Mouse (Mus musculus) limb, embryonic 14.5 days (tissue): ENCODE data around the gene Gm11562. TPM values are rescaled to one million over a fixed set of nuclear protein-coding genes. Genes with fewer than 3 reads are reported as not detected.
"Not testable (repeated sequence)": the region's sequence is repeated elsewhere in the genome, so short reads cannot be mapped to it uniquely, and the experiment has no call there.

Source experiments
- ATAC-seq: fragments of 200-750 bp; cut with Nextera tagmentation; 2 replicates; pipeline ENCODE4 v1.8.0; 2017; ENCODE audit warnings: low read depth, moderate number of reproducible peaks, moderate TSS enrichment; ENCODE audit not compliant: low FRiP score
- DNase-seq: peaks from one replicate; pipeline ENCODE4 v3.0.0-alpha.2; 2015; ENCODE audit warnings: low spot score
- H3K27ac ChIP-seq: fragments of 300-500 bp; sonication (generic); replicated peaks from 2 replicates; pipeline ENCODE4 v1.5.1; 2014; ENCODE audit warnings: low read depth, mild to moderate bottlenecking, low read length, moderate library complexity, mixed read lengths
- H3K27me3 ChIP-seq: fragments of 300-500 bp; sonication (generic); 2 replicates; pipeline ENCODE4 v1.6.1; 2014; ENCODE audit warnings: low read length, mixed read lengths; ENCODE audit not compliant: control insufficient read depth, insufficient read depth
- H3K36me3 ChIP-seq: fragments of 300-500 bp; sonication (generic); 2 replicates; pipeline ENCODE4 v1.6.1; 2014; ENCODE audit warnings: mild to moderate bottlenecking, low read length, moderate library complexity, mixed read lengths; ENCODE audit not compliant: control insufficient read depth, insufficient read depth
- H3K4me1 ChIP-seq: fragments of 300-500 bp; sonication (generic); 2 replicates; pipeline ENCODE4 v1.6.1; 2014; ENCODE audit warnings: antibody characterized with exemption, low read length, mixed read lengths; ENCODE audit not compliant: control insufficient read depth, insufficient read depth
- H3K4me2 ChIP-seq: fragments of 300-500 bp; sonication (generic); replicated peaks from 2 replicates; pipeline ENCODE4 v1.6.1; 2014; ENCODE audit warnings: low read depth, mild to moderate bottlenecking, low read length, moderate library complexity; ENCODE audit not compliant: severe bottlenecking
- H3K4me3 ChIP-seq: fragments of 300-500 bp; sonication (generic); replicated peaks from 2 replicates; pipeline ENCODE4 v1.5.1; 2014; ENCODE audit warnings: low read length
- H3K9ac ChIP-seq: fragments of 300-500 bp; sonication (generic); 2 replicates; pipeline ENCODE4 v1.6.1; 2014; ENCODE audit warnings: mild to moderate bottlenecking, low read depth, low read length, moderate library complexity; ENCODE audit not compliant: severe bottlenecking
- H3K9me3 ChIP-seq: fragments of 300-500 bp; sonication (generic); 2 replicates; pipeline ENCODE4 v1.6.1; 2016; ENCODE audit warnings: low read length; ENCODE audit not compliant: control insufficient read depth
- POLR2A ChIP-seq: fragments of 200-500 bp; IDR thresholded peaks from 2 replicates; pipeline ENCODE4 v1.8.0; 2012; ENCODE audit warnings: inconsistent platforms, mild to moderate bottlenecking, moderate library complexity, borderline replicate concordance; ENCODE audit not compliant: insufficient read depth, insufficient read length; ENCODE audit errors: extremely low read depth
- WGBS: fragments of 180-500 bp; shearing (Covaris S2); extraction: QIAGEN DNeasy Blood & Tissue Kit; methylation state at CpG from one replicate; pipeline ENCODE4 v1.1.7; 2014; 5-methylcytosine and 5-hydroxymethylcytosine counted together
- polyA plus RNA-seq, 2 experiments: library from polyadenylated mRNA; depleted of rRNA in 1 of 2; stranded (reverse) in 1 of 2; unstranded in 1 of 2; fragments of >200 nt; fragmentation: Nextera tagmentation in 1 of 2; extraction: Ambion mirVana in 1 of 2; gene quantifications; 2 replicates each; pipeline versions ENCODE4 v1.2.1 to v1.2.3; 2012 to 2014

The Gm11562 gene
- polyA plus RNA-seq (2012; rRNA removed) = not detected in 2 replicates
- not detected in 2 replicates for polyA plus RNA-seq (2014; fragmentation: Nextera tagmentation; extraction: Ambion mirVana)

GRCm38 (mm10) chr11:99620335-99620734, at the start of gene Gm11562:
Gene Gm11562 (minus strand): TSS chr11:99620435.
- no peak for TF ChIP-seq POLR2A
- Histone ChIP-seq H3K9ac (no peak within 1 kb of the TSS), H3K4me3 (no peak within 1 kb of the TSS), H3K27me3 (no peaks in the 10 kb centered on the region), H3K9me3 (no peaks in the 10 kb centered on the region), H3K27ac (no peak within 1 kb of the TSS), H3K4me1 (no peaks in the 10 kb centered on the region), H3K4me2 (no peak within 1 kb of the TSS), H3K36me3 (no peaks in the 10 kb centered on the region)
- ATAC-seq (no peak), DNase-seq (no peak)
- 74% methylated on average over 2 of the region's 2 CpGs for WGBS

GRCm38 (mm10) chr11:99665860-99666259, 45.6 kb upstream of the Gm11562 start, which contains the start of gene Krtap4-6:
Gene Krtap4-6 (minus strand): TSS chr11:99665960.
- no peak for TF ChIP-seq POLR2A
- Histone ChIP-seq H3K27ac (no peak within 1 kb of the TSS), H3K36me3 (no peaks in the 10 kb centered on the region), H3K4me2 (no peak within 1 kb of the TSS), H3K9ac (no peak within 1 kb of the TSS), H3K9me3 (no peaks in the 10 kb centered on the region), H3K4me1 (no peaks in the 10 kb centered on the region), H3K4me3 (no peak within 1 kb of the TSS), H3K27me3 (no peaks in the 10 kb centered on the region)
- ATAC-seq (no peak), DNase-seq (no peak)

GRCm38 (mm10) chr11:99662802-99663201, 42.6 kb upstream of the Gm11562 start:
- Histone ChIP-seq H3K4me2 (no peak overlapping the region), H3K9me3 (no peaks in the 10 kb centered on the region), H3K9ac (no peak overlapping the region), H3K27ac (no peak overlapping the region), H3K4me1 (no peaks in the 10 kb centered on the region), H3K36me3 (no peaks in the 10 kb centered on the region), H3K27me3 (no peaks in the 10 kb centered on the region), H3K4me3 (no peak overlapping the region)
- 83% methylated on average over 10 of the region's 10 CpGs for WGBS
- DNase-seq (no peak), ATAC-seq (no peak)
- TF ChIP-seq POLR2A = no peak

DNA sequence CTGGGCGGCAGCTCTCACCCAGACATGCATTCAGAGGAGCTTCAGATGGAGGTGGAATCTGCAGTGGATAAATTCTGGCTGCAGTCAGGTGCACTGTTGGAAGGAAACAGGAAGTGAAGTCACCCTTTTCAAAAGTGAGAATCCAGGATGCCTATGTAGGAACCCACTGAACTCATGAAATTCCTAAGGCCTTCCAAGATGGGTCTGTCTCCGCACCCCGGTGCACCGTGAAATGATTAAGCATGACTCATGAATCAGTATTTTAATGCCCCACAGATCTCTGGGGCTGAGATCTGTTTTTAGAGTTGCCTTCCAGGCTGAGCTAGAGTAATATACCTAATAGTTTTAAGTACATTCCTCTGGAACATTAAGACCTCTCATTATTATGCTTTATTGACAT, 39.0 kb upstream of the Gm11562 start:
- WGBS = 74% methylated on average over 4 of the region's 4 CpGs
- Histone ChIP-seq H3K4me1 (no peaks in the 10 kb centered on the region), H3K27ac (no peak overlapping the region), H3K4me3 (no peak overlapping the region), H3K36me3 (no peaks in the 10 kb centered on the region), H3K4me2 (no peak overlapping the region), H3K9ac (no peak overlapping the region), H3K27me3 (no peaks in the 10 kb centered on the region), H3K9me3 (no peaks in the 10 kb centered on the region)
- no peak for DNase-seq
- no peak for TF ChIP-seq POLR2A
- no peak for ATAC-seq

DNA sequence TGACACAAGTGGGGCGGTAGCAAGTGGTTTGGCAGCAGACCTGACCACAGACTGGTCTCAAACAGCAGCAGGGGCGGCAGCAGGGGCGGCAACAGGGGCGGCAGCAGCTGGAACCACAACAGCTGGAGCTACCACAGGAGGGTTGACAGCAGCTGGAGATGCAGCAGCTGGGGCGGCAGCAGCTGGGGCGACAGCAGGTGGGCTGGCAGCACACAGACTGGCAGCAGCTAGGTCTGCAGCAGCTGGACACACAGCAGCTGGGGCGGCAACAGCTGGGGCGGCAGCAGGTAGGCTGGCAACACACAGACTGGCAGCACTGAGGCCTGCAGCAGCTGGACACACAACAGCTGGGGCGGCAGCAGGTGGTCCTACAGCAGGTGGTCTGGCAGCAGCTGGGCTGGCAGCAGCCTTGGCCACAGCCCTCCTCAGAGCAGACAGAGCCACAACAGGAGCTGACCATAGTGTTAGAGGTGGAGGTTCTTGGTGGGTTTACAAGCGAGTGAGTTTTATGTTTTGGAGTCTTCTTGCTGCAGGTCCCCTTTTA, 38.3 kb upstream of the Gm11562 start, which contains the start of gene Gm11563:
TSS of gene Gm11563 (minus strand) at position 494 of the 544 bp plus-strand sequence.
- 63% methylated on average over 10 of the region's 10 CpGs for WGBS
- not testable (repeated sequence) for H3K27me3 ChIP-seq, H3K9ac ChIP-seq, H3K9me3 ChIP-seq, H3K27ac ChIP-seq, H3K4me2 ChIP-seq, H3K4me3 ChIP-seq, ATAC-seq, H3K4me1 ChIP-seq, H3K36me3 ChIP-seq, DNase-seq

DNA sequence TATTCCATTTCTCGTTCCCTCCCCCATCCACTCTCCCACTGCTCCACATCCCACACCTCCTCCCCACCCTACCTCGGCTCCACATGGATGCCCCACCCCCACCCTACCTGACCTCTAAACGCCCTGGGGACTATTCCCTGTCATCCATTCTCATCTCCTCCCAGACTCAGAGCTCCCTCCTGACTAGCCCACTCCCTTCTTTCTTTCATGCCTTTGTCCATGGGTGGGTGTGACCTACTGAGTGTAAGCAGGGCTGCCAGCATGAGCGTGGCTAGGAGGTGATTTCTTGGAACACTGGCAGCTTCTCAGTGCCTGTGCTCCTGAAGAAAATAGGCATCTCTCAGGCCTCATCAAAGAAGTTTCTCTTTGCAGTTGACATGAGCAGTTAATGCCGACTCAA, 36.8 kb upstream of the Gm11562 start:
- no peaks in the 10 kb centered on the region for H3K36me3 ChIP-seq
- H3K27ac ChIP-seq = no peak overlapping the region
- H3K4me2 ChIP-seq = no peak overlapping the region
- H3K4me1 ChIP-seq = no peaks in the 10 kb centered on the region
- DNase-seq = no peak
- H3K27me3 ChIP-seq = no peaks in the 10 kb centered on the region
- TF ChIP-seq POLR2A = no peak
- H3K9me3 ChIP-seq = no peaks in the 10 kb centered on the region
- WGBS = 48% methylated on average over 5 of the region's 5 CpGs
- ATAC-seq = no peak
- H3K4me3 ChIP-seq = no peak overlapping the region
- H3K9ac ChIP-seq = no peak overlapping the region
